Mouse (Mus musculus) monocyte, adult 59 days (primary cell): Measurements from ENCODE around the gene Dhrs11. TPM values are rescaled to one million over a fixed set of nuclear protein-coding genes. Genes with fewer than 3 reads are reported as not detected.

Source experiments
- total RNA-seq, 2 experiments: library from RNA; stranded (reverse); gene quantifications; one replicate each; pipeline ENCODE4 v1.2.4; 2023

Dhrs11 gene
- 10 to 100 TPM; 14.9 to 17.2 TPM for total RNA-seq

GRCm38 (mm10) chr11:84828516-84829399 is at the start of gene Dhrs11:
TSS of gene Dhrs11 (minus strand) at chr11:84828994.

GRCm38 (mm10) chr11:84870337-84871043 is 41.7 kb upstream of the Dhrs11 start, which contains the start of gene Ggnbp2:
TSS of gene Ggnbp2 (minus strand) at chr11:84870817.

GRCm38 (mm10) chr11:84818961-84819692 is 9.7 kb downstream of the Dhrs11 start, which contains the start of gene Mrm1:
TSS of gene Mrm1 (minus strand) at chr11:84819515.

Other genes starting within 250 kb of the Dhrs11 start
- 10 to 100 TPM; 11.9 to 16.5 TPM for gene Mrm1, start 9.5 kb downstream of the Dhrs11 start, total RNA-seq
- gene Ggnbp2, start 41.8 kb upstream of the Dhrs11 start, total RNA-seq, result 100 to 1,000 TPM; 156 to 172 TPM
- 1 to 10 TPM; 4.9 to 7.5 TPM for gene Myo19, start 51.2 kb upstream of the Dhrs11 start, total RNA-seq
- 1 to 10 TPM; 3.6 to 4.2 TPM for gene Pigw, start 51.3 kb upstream of the Dhrs11 start, total RNA-seq
- 10 to 100 TPM; 10.4 to 12.5 TPM for gene Znhit3, start 87.4 kb upstream of the Dhrs11 start, total RNA-seq
- not detected for gene Car4, start 128.8 kb upstream of the Dhrs11 start, total RNA-seq